Mouse (Mus musculus) macrophage (primary cell): ENCODE results near the gene Emsy. TPM values are rescaled to one million over a fixed set of nuclear protein-coding genes. Genes with fewer than 3 reads are reported as not detected.

Experiments used
- H3K27ac ChIP-seq: fragments of 350-480 bp; formaldehyde crosslinking; 2 replicates; pipeline ENCODE4 v1.9.0; 2021
- H3K36me3 ChIP-seq: fragments of 350-480 bp; formaldehyde crosslinking; 2 replicates; pipeline ENCODE4 v1.9.0; 2021; ENCODE audit errors: inconsistent target
- H3K4me3 ChIP-seq: fragments of 350-480 bp; formaldehyde crosslinking; 2 replicates; pipeline ENCODE4 v1.9.0; 2021; ENCODE audit errors: inconsistent target
- H3K79me2 ChIP-seq: fragments of 350-480 bp; formaldehyde crosslinking; 2 replicates; pipeline ENCODE4 v1.9.0; 2021; ENCODE audit errors: inconsistent target
- WGBS: methylation state at CpG from one replicate; pipeline ENCODE4 v1.1.7; 2026; ENCODE audit warnings: inconsistent platforms; ENCODE audit not compliant: missing documents; 5-methylcytosine and 5-hydroxymethylcytosine counted together
- polyA plus RNA-seq: library from polyadenylated mRNA; stranded (reverse); fragments of 250-400 nt; gene quantifications from 3 replicates; pipeline ENCODE4 v1.2.4, GENCODE M21; 2018; ENCODE audit warnings: inconsistent platforms

Emsy gene
- polyA plus RNA-seq, 1 experiment from 2014 or later: 23.6 TPM

GRCm38 (mm10) chr7:98680691-98681090 lies 24.1 kb upstream of the Emsy start:
- Histone ChIP-seq H3K4me3 (no peak overlapping the region), H3K27ac (no peak overlapping the region), H3K36me3 (no peaks in the 10 kb centered on the region), H3K79me2 (no peaks in the 10 kb centered on the region)
- 88% methylated on average over 2 of the region's 2 CpGs for WGBS

GRCm38 (mm10) chr7:98678441-98678840 lies 21.9 kb upstream of the Emsy start:
- Histone ChIP-seq H3K79me2 (no peaks in the 10 kb centered on the region), H3K36me3 (no peaks in the 10 kb centered on the region), H3K4me3 (no peak overlapping the region), H3K27ac (no peak overlapping the region)
- WGBS: 87% methylated on average over 7 of the region's 7 CpGs

- no peak overlapping the region for H3K27ac ChIP-seq
- 70% methylated on average over 2 of the region's 2 CpGs for WGBS
- H3K36me3 ChIP-seq: no peaks in the 10 kb centered on the region
- H3K4me3 ChIP-seq: no peak overlapping the region
- no peaks in the 10 kb centered on the region for H3K79me2 ChIP-seq
Observed at GRCm38 (mm10) chr7:98677511-98677910, 20.9 kb upstream of the Emsy start.

- Histone ChIP-seq H3K36me3 (no peaks in the 10 kb centered on the region), H3K27ac (no peak overlapping the region), H3K4me3 (no peak overlapping the region), H3K79me2 (no peaks in the 10 kb centered on the region)
- WGBS: 73% methylated on average over 4 of the region's 4 CpGs
Observed at GRCm38 (mm10) chr7:98674344-98674743, 17.8 kb upstream of the Emsy start.

GRCm38 (mm10) chr7:98672241-98672955 lies 15.8 kb upstream of the Emsy start:
- Histone ChIP-seq H3K36me3 (no peaks in the 10 kb centered on the region), H3K27ac (peak overlapping the region; percentile 81), H3K79me2 (no peaks in the 10 kb centered on the region), H3K4me3 (no peak overlapping the region)
- 45% methylated on average over 11 of the region's 11 CpGs for WGBS

GRCm38 (mm10) chr7:98671416-98671815 lies 14.8 kb upstream of the Emsy start:
- Histone ChIP-seq H3K79me2 (no peaks in the 10 kb centered on the region), H3K4me3 (no peak overlapping the region), H3K27ac (peak overlapping the region; percentile 81), H3K36me3 (no peaks in the 10 kb centered on the region)
- WGBS: 63% methylated on average over 9 of the region's 9 CpGs

GRCm38 (mm10) chr7:98670831-98671230 lies 14.2 kb upstream of the Emsy start:
- WGBS: 86% methylated on average over 4 of the region's 4 CpGs
- no peaks in the 10 kb centered on the region for H3K36me3 ChIP-seq
- H3K27ac ChIP-seq: peak overlapping the region; percentile 81
- H3K4me3 ChIP-seq: no peak overlapping the region
- no peaks in the 10 kb centered on the region for H3K79me2 ChIP-seq

GRCm38 (mm10) chr7:98667956-98668746 lies 11.6 kb upstream of the Emsy start:
- Histone ChIP-seq H3K4me3 (no peak overlapping the region), H3K27ac (no peak overlapping the region), H3K79me2 (no peaks in the 10 kb centered on the region), H3K36me3 (no peaks in the 10 kb centered on the region)
- 100% methylated on average over 6 of the region's 6 CpGs for WGBS

GRCm38 (mm10) chr7:98665726-98666125 lies 9.1 kb upstream of the Emsy start:
- Histone ChIP-seq H3K79me2 (no peaks in the 10 kb centered on the region), H3K4me3 (no peak overlapping the region), H3K36me3 (no peaks in the 10 kb centered on the region), H3K27ac (no peak overlapping the region)
- WGBS: 95% methylated on average over 6 of the region's 6 CpGs

GRCm38 (mm10) chr7:98665166-98665565 lies 8.6 kb upstream of the Emsy start:
- WGBS: 92% methylated on average over 4 of the region's 5 CpGs
- Histone ChIP-seq H3K4me3 (no peak overlapping the region), H3K79me2 (no peaks in the 10 kb centered on the region), H3K27ac (no peak overlapping the region), H3K36me3 (no peaks in the 10 kb centered on the region)

GRCm38 (mm10) chr7:98655681-98656530 lies 677 bp downstream of the Emsy start:
- WGBS: under 1% methylated on average over 72 of the region's 74 CpGs
- H3K27ac ChIP-seq: peak overlapping the region; percentile 81
- H3K36me3 ChIP-seq: 0 out of 2 replicates have a peak, but pooled peaks cover 8% of the 10 kb centered on the region
- H3K79me2 ChIP-seq: peaks cover 62% of the 10 kb centered on the region
- H3K4me3 ChIP-seq: peak overlapping the region; percentile 90

GRCm38 (mm10) chr7:98651651-98652050 lies 4.9 kb downstream of the Emsy start:
- peaks cover 65% of the 10 kb centered on the region for H3K79me2 ChIP-seq
- no peak overlapping the region for H3K27ac ChIP-seq
- H3K4me3 ChIP-seq: no peak overlapping the region
- peaks cover 14% of the 10 kb centered on the region for H3K36me3 ChIP-seq
- WGBS: 80% methylated on average over 1 of the region's 2 CpGs

GRCm38 (mm10) chr7:98644238-98644637 lies 12.3 kb downstream of the Emsy start:
- WGBS: 80% methylated on average over 1 of the region's 1 CpGs
- H3K4me3 ChIP-seq: no peak overlapping the region
- H3K36me3 ChIP-seq: peaks cover 37% of the 10 kb centered on the region
- H3K79me2 ChIP-seq: peaks cover 6% of the 10 kb centered on the region
- no peak overlapping the region for H3K27ac ChIP-seq

GRCm38 (mm10) chr7:98636607-98637006 lies 20.0 kb downstream of the Emsy start:
- no peak overlapping the region for H3K27ac ChIP-seq
- no peak overlapping the region for H3K4me3 ChIP-seq
- WGBS: 97% methylated on average over 2 of the region's 2 CpGs
- no peaks in the 10 kb centered on the region for H3K79me2 ChIP-seq
- H3K36me3 ChIP-seq: peaks cover 45% of the 10 kb centered on the region
